Mouse (Mus musculus) adrenal gland, adult 8-10 months (tissue): ENCODE data around the gene Lrrc3c. TPM values are rescaled to one million over a fixed set of nuclear protein-coding genes. Genes with fewer than 3 reads are reported as not detected.
"Not testable (repeated sequence)": the region's sequence is repeated elsewhere in the genome, so short reads cannot be mapped to it uniquely, and the experiment has no call there.

Experiments used
- DNase-seq: peaks from one replicate; pipeline ENCODE4 v3.0.0; 2022
- total RNA-seq, 4 experiments: library from RNA; stranded (reverse); gene quantifications; 2 replicates each; pipeline ENCODE4 v1.2.4; 2022

Lrrc3c gene
- total RNA-seq, 4 experiments from 2014 or later: not detected

GRCm38 (mm10) chr11:98628706-98629105, 30.6 kb downstream of the Lrrc3c start:
- no peak for DNase-seq

- DNase-seq: no peak
Measured at GRCm38 (mm10) chr11:98630646-98631045, 32.6 kb downstream of the Lrrc3c start.

- not testable (repeated sequence) for DNase-seq
Measured at GRCm38 (mm10) chr11:98635312-98635970, 37.4 kb downstream of the Lrrc3c start.

- no peak for DNase-seq
Measured at GRCm38 (mm10) chr11:98637501-98637900, 39.4 kb downstream of the Lrrc3c start.

- no peak for DNase-seq
Measured at GRCm38 (mm10) chr11:98640091-98640490, 42.0 kb downstream of the Lrrc3c start.

GRCm38 (mm10) chr11:98644757-98645156, 46.7 kb downstream of the Lrrc3c start:
- DNase-seq: no peak

- DNase-seq: no peak
Measured at GRCm38 (mm10) chr11:98645946-98646345, 47.9 kb downstream of the Lrrc3c start.

GRCm38 (mm10) chr11:98646459-98646858, 48.4 kb downstream of the Lrrc3c start, which contains the start of gene Gsdma2:
Gsdma2 (plus strand) TSS chr11:98646759.
- no peak for DNase-seq

Other genes with a start within 250 kb of the Lrrc3c start
- under 1 TPM in 3 of 4 experiments, not detected in 1; 0.20 to 0.73 (median 0.56) TPM for gene Ppp1r1b, start 249.9 kb upstream of the Lrrc3c start, total RNA-seq
- gene Stard3, start 239.9 kb upstream of the Lrrc3c start, total RNA-seq: 10 to 100 TPM; 22.4 to 33.9 (median 29.1) TPM
- 1 to 10 TPM in 1 of 4 experiments, under 1 TPM in 2, not detected in 1; 0.37 to 1.0 (median 0.73) TPM for gene Tcap, start 214.5 kb upstream of the Lrrc3c start, total RNA-seq
- 1,000 to 10,000 TPM in 1 of 4 experiments, 100 to 1,000 TPM in 3; 210 to 1,003 (median 584) TPM for gene Pnmt, start 211.8 kb upstream of the Lrrc3c start, total RNA-seq
- 10 to 100 TPM in 1 of 4 experiments, 1 to 10 TPM in 3; 5.7 to 10.5 (median 7.5) TPM for gene Pgap3, start 197.8 kb upstream of the Lrrc3c start, total RNA-seq
- 1 to 10 TPM; 4.4 to 6.6 (median 5.1) TPM for gene Erbb2, start 185.8 kb upstream of the Lrrc3c start, total RNA-seq
- 100 to 1,000 TPM in 1 of 4 experiments, 10 to 100 TPM in 3; 78.5 to 100 (median 88.6) TPM for gene Mien1, start 159.3 kb upstream of the Lrrc3c start, total RNA-seq
- under 1 TPM in 3 of 4 experiments, not detected in 1; 0.13 to 0.70 (median 0.42) TPM for gene Grb7, start 151.9 kb upstream of the Lrrc3c start, total RNA-seq
- 1 to 10 TPM in 1 of 4 experiments, under 1 TPM in 3; 0.49 to 1.0 (median 0.75) TPM for gene Ikzf3, start 52.3 kb upstream of the Lrrc3c start, total RNA-seq
- gene Zpbp2, start 47.2 kb upstream of the Lrrc3c start, total RNA-seq: 1 to 10 TPM in 1 of 4 experiments, under 1 TPM in 2, not detected in 1; 0.51 to 1.1 (median 0.74) TPM
- 100 to 1,000 TPM; 102 to 147 (median 129) TPM for gene Ormdl3, start 10.9 kb upstream of the Lrrc3c start, total RNA-seq
- 10 to 100 TPM; 12.6 to 16.2 (median 14.5) TPM for gene Gm12355, start 27.4 kb downstream of the Lrrc3c start, total RNA-seq
- 10 to 100 TPM in 1 of 4 experiments, 1 to 10 TPM in 3; 1.5 to 14.3 (median 4.9) TPM for gene Gsdma3, start 28.1 kb downstream of the Lrrc3c start, total RNA-seq
- gene Gsdma2, start 48.5 kb downstream of the Lrrc3c start, total RNA-seq: under 1 TPM in 1 of 4 experiments, not detected in 3; 0.63 TPM
- gene Gsdma, start 66.1 kb downstream of the Lrrc3c start, total RNA-seq: not detected
- gene Psmd3, start 84.3 kb downstream of the Lrrc3c start, total RNA-seq: 100 to 1,000 TPM; 115 to 121 (median 117) TPM
- gene Csf3, start 103.0 kb downstream of the Lrrc3c start, total RNA-seq: not detected
- 10 to 100 TPM; 47.7 to 63.3 (median 55.7) TPM for gene Med24, start 131.1 kb downstream of the Lrrc3c start, total RNA-seq
- 100 to 1,000 TPM in 1 of 4 experiments, 10 to 100 TPM in 3; 67.1 to 111 (median 82.9) TPM for gene Thra, start 142.3 kb downstream of the Lrrc3c start, total RNA-seq
- 100 to 1,000 TPM; 140 to 286 (median 201) TPM for gene Nr1d1, start 177.0 kb downstream of the Lrrc3c start, total RNA-seq
- gene Msl1, start 197.2 kb downstream of the Lrrc3c start, total RNA-seq: 10 to 100 TPM; 93.5 to 98.5 (median 93.7) TPM
- 10 to 100 TPM; 34.3 to 47.2 (median 41.6) TPM for gene Casc3, start 206.6 kb downstream of the Lrrc3c start, total RNA-seq
- 1 to 10 TPM in 2 of 4 experiments, under 1 TPM in 2; 0.55 to 1.8 (median 1.0) TPM for gene Rapgefl1, start 238.5 kb downstream of the Lrrc3c start, total RNA-seq